In the genomic region with DNA sequence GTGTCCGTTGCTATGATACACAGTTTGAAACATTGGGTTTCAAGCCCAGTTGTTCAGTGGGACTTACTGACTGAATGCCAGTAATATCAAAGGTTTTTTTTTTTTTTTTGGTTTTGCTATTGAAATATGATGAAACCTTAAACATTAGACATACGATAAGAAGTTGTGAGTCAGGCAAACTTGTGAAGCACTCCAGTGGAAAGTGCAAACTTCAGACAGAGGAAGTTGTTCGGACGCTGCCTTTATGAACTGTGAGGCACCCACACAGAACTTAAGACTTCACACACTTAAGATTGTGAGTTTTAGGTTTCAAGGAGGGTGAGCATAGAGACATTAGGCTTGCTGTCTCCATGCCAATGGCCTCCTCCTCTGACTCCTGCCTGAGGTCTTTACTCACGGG, we compare ENCODE assay signal across 25 mouse cellular contexts. TPM values are rescaled to one million over a fixed set of nuclear protein-coding genes. Genes with fewer than 3 reads are reported as not detected.
"Had no signal": no experiment of that assay in that cellular context is flagged by ENCODE, and none has a peak within 500 bp of the region (broad histone marks: within the 10 kb centered on the region; RNA-seq: fewer than 3 reads in every experiment).

No protein-coding gene starts in this region.

- H3K27ac ChIP-seq: liver, embryonic 13.5 days; liver, embryonic 15.5 days; midbrain, embryonic 10.5 days; midbrain, embryonic 12.5 days; neural tube, embryonic 13.5 days; neural tube, embryonic 15.5 days had no signal

- ATAC-seq: midbrain, embryonic 16.5 days had no signal

- H3K9ac ChIP-seq: liver, embryonic 13.5 days; liver, embryonic 15.5 days; midbrain, embryonic 12.5 days; neural tube, embryonic 13.5 days; neural tube, embryonic 15.5 days had no signal

- H3K4me3 ChIP-seq: liver, embryonic 13.5 days; liver, embryonic 15.5 days; midbrain, embryonic 10.5 days; midbrain, embryonic 12.5 days; myocyte; neural tube, embryonic 13.5 days; neural tube, embryonic 15.5 days had no signal

- H3K4me1 ChIP-seq: liver, embryonic 13.5 days; liver, embryonic 15.5 days; midbrain, embryonic 10.5 days; midbrain, embryonic 12.5 days; neural tube, embryonic 13.5 days; neural tube, embryonic 15.5 days had no signal

- H3K36me3 ChIP-seq: liver, embryonic 13.5 days; liver, embryonic 15.5 days; midbrain, embryonic 10.5 days; midbrain, embryonic 12.5 days; neural tube, embryonic 13.5 days; neural tube, embryonic 15.5 days had no signal

- H3K9me3 ChIP-seq: liver, embryonic 13.5 days; liver, embryonic 15.5 days; midbrain, embryonic 10.5 days; midbrain, embryonic 12.5 days; neural tube, embryonic 13.5 days; neural tube, embryonic 15.5 days had no signal

- H3K27me3 ChIP-seq: liver, embryonic 13.5 days; liver, embryonic 15.5 days; midbrain, embryonic 12.5 days; neural tube, embryonic 13.5 days; neural tube, embryonic 15.5 days had no signal

- H3K4me2 ChIP-seq: liver, embryonic 13.5 days; liver, embryonic 15.5 days; midbrain, embryonic 12.5 days; neural tube, embryonic 13.5 days; neural tube, embryonic 15.5 days had no signal

- DNase-seq: liver, embryonic 13.5 days; lung, adult 2 months; lung, postnatal 14 days; lung, postnatal 4 days; midbrain, embryonic 14.5 days; retina, postnatal 1 day; right cerebral cortex, adult 18-20 months; right cerebral cortex, postnatal 25 days; right cerebral cortex, postnatal 4 days; spleen, adult 18-20 months; thymus, adult 18-20 months; thymus, postnatal 14 days; thymus, postnatal 36 days had no signal

RNA-seq across cellular contexts. Expression of a gene that starts 0.5 kb away (rescaled TPM):
- total RNA-seq: megakaryocyte, adult 5-6 weeks; megakaryocyte-erythroid progenitor cell, adult 5-6 weeks had no signal
- polyA plus RNA-seq: liver, embryonic 13.5 days; liver, embryonic 15.5 days; lung, adult 2 months; midbrain, embryonic 10.5 days; midbrain, embryonic 12.5 days; midbrain, embryonic 14.5 days; midbrain, embryonic 16.5 days; myocyte; neural tube, embryonic 11.5 days; neural tube, embryonic 13.5 days; neural tube, embryonic 15.5 days; stomach, embryonic 14.5 days had no signal

RNA-seq across cellular contexts. Expression of a gene that starts 5.6 kb away (rescaled TPM):
- total RNA-seq: megakaryocyte, adult 5-6 weeks; megakaryocyte-erythroid progenitor cell, adult 5-6 weeks had no signal
- polyA plus RNA-seq: liver, embryonic 15.5 days; midbrain, embryonic 10.5 days; midbrain, embryonic 12.5 days; midbrain, embryonic 16.5 days; myocyte; neural tube, embryonic 11.5 days; small intestine, adult 2 months had no signal
